ENCODE assay signal across 18 mouse cellular contexts in genomic region chr1:134110979-134111378, GRCm38 (mm10). TPM values are rescaled to one million over a fixed set of nuclear protein-coding genes. Genes with fewer than 3 reads are reported as not detected.
DNase-seq lines count a peak whose midpoint lies in the region; ATAC-seq and TF ChIP-seq lines count a peak whose summit lies in the region.
"Had no signal": no experiment of that assay in that cellular context is flagged by ENCODE, and none has a peak within 500 bp of the region (broad histone marks: within the 10 kb centered on the region; RNA-seq: fewer than 3 reads in every experiment).

TSS of gene Chit1 (plus strand) at chr1:134111242.

- H3K9me3 ChIP-seq in ES-E14 (ENCODE audit: control insufficient read depth, insufficient read depth, low read depth, low read length), result no peaks in the 10 kb centered on the region
- no peaks in the 10 kb centered on the region for H3K9me3 ChIP-seq in intestine, postnatal 0 days (ENCODE audit: control insufficient read depth)
- H3K9me3 ChIP-seq: embryonic facial prominence, embryonic 15.5 days; neural tube, embryonic 12.5 days; stomach, embryonic 15.5 days had no signal

- H3K4me1 ChIP-seq in lung, adult 2 months (ENCODE audit: control insufficient read depth, insufficient read depth, low read length), result no peaks in the 10 kb centered on the region
- peaks cover 1 to 6% of the 10 kb centered on the region in 2 experiments; a peak in 1 of 4 replicates for H3K4me1 ChIP-seq in ES-E14 (ENCODE audit: control insufficient read depth in 2 of 2, insufficient read depth in 2 of 2, low read length in 2 of 2, poor library complexity in 1 of 2)
- 0 out of 2 replicates have a peak, but pooled peaks cover 3% of the 10 kb centered on the region for H3K4me1 ChIP-seq in intestine, postnatal 0 days (replicated peaks; ENCODE audit: control insufficient read depth, insufficient read depth, low read length)

- no peak for DNase-seq in lung, adult 2 months
- no peak for DNase-seq in lung, postnatal 25 days (ENCODE audit: low spot score)
- peak; percentile 34 for DNase-seq in ES-E14 (ENCODE audit: low read depth, low spot score)
- no peak for DNase-seq in embryo, embryonic 11 days
- no peak for DNase-seq in cerebellum, postnatal 36 days
- DNase-seq in cerebellum, postnatal 25 days, result no peak
- DNase-seq: cerebellum, adult 18-20 months; gastrocnemius, postnatal 14 days; heart, postnatal 10 days; left cerebral cortex, postnatal 4 days had no signal

- no peaks in the 10 kb centered on the region for H3K27me3 ChIP-seq in intestine, postnatal 0 days (replicated peaks; ENCODE audit: control insufficient read depth, insufficient read depth, low read length)
- H3K27me3 ChIP-seq: embryonic facial prominence, embryonic 15.5 days; neural tube, embryonic 12.5 days; stomach, embryonic 15.5 days had no signal

- H3K36me3 ChIP-seq in ES-E14 (ENCODE audit: control insufficient read depth, insufficient read depth, low read length, poor library complexity, severe bottlenecking), result no peaks in the 10 kb centered on the region
- no peaks in the 10 kb centered on the region for H3K36me3 ChIP-seq in intestine, postnatal 0 days (ENCODE audit: control insufficient read depth, insufficient read depth)
- H3K36me3 ChIP-seq: embryonic facial prominence, embryonic 15.5 days; neural tube, embryonic 12.5 days; stomach, embryonic 15.5 days had no signal

- H3K4me3 ChIP-seq in lung, adult 2 months (replicated peaks; ENCODE audit: extremely low read depth, low read depth, low read length), result no peak within 1 kb of the TSS
- no peak within 1 kb of the TSS for H3K4me3 ChIP-seq in ES-E14 (ENCODE audit: insufficient read depth in 1 of 2, low read depth in 1 of 2, low read length in 2 of 2, poor library complexity in 1 of 2, severe bottlenecking in 1 of 2)
- H3K4me3 ChIP-seq in intestine, postnatal 0 days (ENCODE audit: low read depth, low read length), result no peak within 1 kb of the TSS
- H3K4me3 ChIP-seq: embryonic facial prominence, embryonic 15.5 days; neural tube, embryonic 12.5 days; stomach, embryonic 15.5 days had no signal

- no peak within 1 kb of the TSS for H3K4me2 ChIP-seq in intestine, postnatal 0 days (replicated peaks; ENCODE audit: low read depth)
- H3K4me2 ChIP-seq: embryonic facial prominence, embryonic 15.5 days; neural tube, embryonic 12.5 days; stomach, embryonic 15.5 days had no signal

- no peak for TF ChIP-seq CTCF in lung, adult 2 months (IDR thresholded peaks at IDR 0.05; ENCODE audit: insufficient read depth, low read length)
- peak; percentile 47 for TF ChIP-seq CTCF in intestine, postnatal 0 days (IDR thresholded peaks at IDR 0.05; ENCODE audit: low read depth)

- 59% methylated on average over 4 of the region's 4 CpGs for WGBS in lung, adult 2 months
- 70% methylated on average over 4 of the region's 4 CpGs for WGBS in intestine, postnatal 0 days

- no peak within 1 kb of the TSS for H3K9ac ChIP-seq in ES-E14 (ENCODE audit: insufficient read depth, low read depth, low read length, poor library complexity, severe bottlenecking)
- H3K9ac ChIP-seq in intestine, postnatal 0 days (ENCODE audit: low read depth, low read length), result no peak within 1 kb of the TSS
- H3K9ac ChIP-seq: embryonic facial prominence, embryonic 15.5 days; neural tube, embryonic 12.5 days; stomach, embryonic 15.5 days had no signal

- no peak within 1 kb of the TSS for H3K27ac ChIP-seq in ES-E14 (ENCODE audit: insufficient read depth, low read depth, low read length, poor library complexity, severe bottlenecking)
- H3K27ac ChIP-seq in intestine, postnatal 0 days (ENCODE audit: low read depth, low read length), result no peak within 1 kb of the TSS
- H3K27ac ChIP-seq: macrophage; neural tube, embryonic 12.5 days; stomach, embryonic 15.5 days had no signal

- TF ChIP-seq POLR2A in lung, adult 2 months (IDR thresholded peaks at IDR 0.05; ENCODE audit: borderline replicate concordance, extremely low read depth, low read depth, low read length), result no peak

- ATAC-seq in intestine, postnatal 0 days, result peak; percentile 57
- ATAC-seq in monocyte, adult 5-6 weeks (replicated peaks; ENCODE audit: insufficient number of reproducible peaks, low FRiP score, low TSS enrichment, poor library complexity, severe bottlenecking), result peak; percentile 68

- in situ Hi-C loops in ES-E14 (cut with MboI; ENCODE audit: low sequenced_read_pairs in 2 of 2, unreplicated experiment in 2 of 2), result no loop called here

TF ChIP-seq in ES-E14, 5 proteins besides CTCF, POLR2A, EP300 and RAD21:
- no peak for TF ChIP-seq MAFK (IDR thresholded peaks at IDR 0.05; ENCODE audit: insufficient read depth, low read depth, low read length)
- no peak for TF ChIP-seq ZC3H11A (IDR thresholded peaks at IDR 0.05; ENCODE audit: borderline replicate concordance, low read depth, low read length)
- no peak for TF ChIP-seq ZNF384 (IDR thresholded peaks at IDR 0.05; ENCODE audit: low read depth, low read length)
- TF ChIP-seq CHD2 (IDR thresholded peaks at IDR 0.05; ENCODE audit: low read depth, low read length), result no peak
- no peak for TF ChIP-seq HCFC1 (IDR thresholded peaks at IDR 0.05; ENCODE audit: borderline replicate concordance, insufficient read depth, low read length)

RNA-seq across cellular contexts. Expression of gene Chit1, which starts in this region (rescaled TPM):
- polyA plus RNA-seq in lung, adult 2 months (2012; rRNA removed), result 14.1 TPM in 1 of 2 replicates, not detected in the other
- total RNA-seq in ES-E14 (2012; rRNA removed), result 0.13 and 0.32 TPM in 2 replicates
- polyA plus RNA-seq in intestine, postnatal 0 days (2015; fragmentation: Nextera tagmentation; extraction: Ambion mirVana), result 0.25 TPM in 1 of 2 replicates, not detected in the other
- 0.67 to 1.4 TPM (median 0.85 TPM) in 3 replicates for total RNA-seq in monocyte, adult 5-6 weeks (2017)
- total RNA-seq: adrenal gland, postnatal 4 days; gastrocnemius, postnatal 14 days; heart, postnatal 10 days had no signal
- polyA plus RNA-seq: intestine, embryonic 14.5 days; macrophage had no signal

Comparison
In these comparisons a context has a peak if more than half of its experiments do, and no peak if none do; other contexts are left out.
1. Peak in DNase-seq in ES-E14; RNA of the gene not detected or under 1 TPM.
2. Peak in ATAC-seq in intestine, postnatal 0 days; RNA of the gene not detected or under 1 TPM.